Mouse (Mus musculus) hindbrain, embryonic 14.5 days (tissue): ENCODE data around the gene Bid. TPM values are rescaled to one million over a fixed set of nuclear protein-coding genes. Genes with fewer than 3 reads are reported as not detected.
A peak's percentile ranks its signal among the peaks of the same experiment; 100 is the strongest.
"Not testable (repeated sequence)": the region's sequence is repeated elsewhere in the genome, so short reads cannot be mapped to it uniquely, and the experiment has no call there.

Source experiments
- ATAC-seq: fragments of 200-750 bp; cut with Nextera tagmentation; 2 replicates; pipeline ENCODE4 v1.8.0; 2017; ENCODE audit warnings: moderate number of reproducible peaks, mild to moderate bottlenecking, moderate TSS enrichment, moderate library complexity; ENCODE audit not compliant: low FRiP score
- DNase-seq: peaks from one replicate; pipeline ENCODE4 v3.0.0-alpha.2; 2015; ENCODE audit warnings: low spot score
- H3K27ac ChIP-seq: fragments of 300-500 bp; sonication (generic); 2 replicates; pipeline ENCODE4 v1.5.1; 2014; ENCODE audit warnings: mild to moderate bottlenecking, moderate library complexity
- H3K27me3 ChIP-seq: fragments of 300-500 bp; sonication (generic); 2 replicates; pipeline ENCODE4 v1.6.1; 2014; ENCODE audit warnings: mild to moderate bottlenecking, low read length, mixed read lengths; ENCODE audit not compliant: control insufficient read depth, insufficient read depth
- H3K36me3 ChIP-seq: fragments of 300-500 bp; sonication (generic); replicated peaks from 2 replicates; pipeline ENCODE4 v1.6.1; 2014; ENCODE audit not compliant: control insufficient read depth, insufficient read depth
- H3K4me1 ChIP-seq: fragments of 300-500 bp; sonication (generic); replicated peaks from 2 replicates; pipeline ENCODE4 v1.6.1; 2014; ENCODE audit warnings: antibody characterized with exemption, low read length, mixed read lengths; ENCODE audit not compliant: control insufficient read depth, insufficient read depth
- H3K4me2 ChIP-seq: fragments of 300-500 bp; sonication (generic); replicated peaks from 2 replicates; pipeline ENCODE4 v1.6.1; 2014; ENCODE audit warnings: mild to moderate bottlenecking, moderate library complexity
- H3K4me3 ChIP-seq: fragments of 300-500 bp; sonication (generic); replicated peaks from 2 replicates; pipeline ENCODE4 v1.5.1; 2014; ENCODE audit warnings: mild to moderate bottlenecking, low read length
- H3K9ac ChIP-seq: fragments of 300-500 bp; sonication (generic); 2 replicates; pipeline ENCODE4 v1.6.1; 2014
- H3K9me3 ChIP-seq: fragments of 300-500 bp; sonication (generic); 2 replicates; pipeline ENCODE4 v1.6.1; 2016; ENCODE audit warnings: low read length; ENCODE audit not compliant: control insufficient read depth
- WGBS: fragments of 180-500 bp; shearing (Covaris S2); extraction: QIAGEN DNeasy Blood & Tissue Kit; methylation state at CpG from one replicate; pipeline ENCODE4 v1.1.7; 2014; 5-methylcytosine and 5-hydroxymethylcytosine counted together
- polyA plus RNA-seq: library from polyadenylated mRNA; unstranded; fragments of >200 nt; fragmentation: Nextera tagmentation; extraction: Ambion mirVana; gene quantifications from 2 replicates; pipeline ENCODE4 v1.2.1, GENCODE M21; 2014

The Bid gene
- polyA plus RNA-seq, 1 experiment from 2014 or later, result 40.2 TPM

DNA sequence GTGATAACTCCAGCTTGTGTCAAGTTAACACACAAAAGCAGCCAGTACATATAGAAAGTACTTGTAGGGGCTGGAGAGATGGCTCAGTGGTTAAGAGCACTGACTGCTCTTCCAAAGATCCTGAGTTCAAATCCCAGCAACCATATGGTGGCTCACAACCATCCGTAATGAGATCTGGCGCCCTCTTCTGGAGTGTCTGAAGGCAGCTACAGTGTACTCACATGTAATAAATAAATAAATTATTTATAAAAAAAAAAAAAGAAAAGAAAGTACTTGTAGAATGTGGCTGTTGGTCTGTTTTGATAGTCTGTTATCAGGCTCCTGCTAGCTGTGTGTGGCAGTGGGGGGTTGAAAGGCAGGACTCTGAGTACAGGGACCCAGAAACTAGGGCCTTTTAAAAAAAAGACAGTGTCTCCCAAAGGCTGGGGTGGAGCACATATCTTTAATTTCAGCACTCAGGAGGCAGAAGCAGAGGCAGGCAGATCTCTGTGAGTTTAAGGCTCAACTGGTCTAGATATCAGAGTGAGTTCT, 8.2 kb upstream of the Bid start:
- H3K36me3 ChIP-seq, H3K9ac ChIP-seq, H3K4me2 ChIP-seq, H3K27ac ChIP-seq, H3K27me3 ChIP-seq, H3K4me1 ChIP-seq, DNase-seq, ATAC-seq, H3K9me3 ChIP-seq, H3K4me3 ChIP-seq: not testable (repeated sequence)
- WGBS, result 69% methylated on average over 2 of the region's 2 CpGs

DNA sequence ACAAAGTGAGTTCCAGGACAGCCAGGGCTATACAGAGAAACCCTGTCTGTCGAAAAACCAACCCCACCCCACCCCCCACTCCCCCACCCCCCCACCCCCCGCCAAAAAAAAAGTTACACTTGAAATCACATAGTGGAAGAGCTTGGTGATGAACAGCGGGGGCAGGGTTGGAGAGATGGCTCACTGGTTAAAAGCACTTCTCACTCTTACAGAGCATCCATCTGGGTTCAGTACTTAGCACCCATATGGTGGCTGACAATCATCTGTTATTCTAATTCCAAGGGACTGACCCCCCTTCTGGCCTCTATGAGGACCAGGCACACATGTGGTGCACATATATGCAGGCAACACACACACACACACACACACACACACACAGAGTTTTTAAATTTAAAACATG, 1.3 kb upstream of the Bid start:
- no peak overlapping the region for H3K4me3 ChIP-seq
- H3K4me1 ChIP-seq, result peaks cover 10% of the 10 kb centered on the region
- 59% methylated on average over 3 of the region's 3 CpGs for WGBS
- DNase-seq (no peak), ATAC-seq (no peak)
- H3K27ac ChIP-seq, result no peak overlapping the region
- H3K27me3 ChIP-seq, result no peaks in the 10 kb centered on the region
- no peak overlapping the region for H3K4me2 ChIP-seq
- H3K9ac ChIP-seq, result no peak overlapping the region
- H3K9me3 ChIP-seq, result no peaks in the 10 kb centered on the region
- no peaks in the 10 kb centered on the region for H3K36me3 ChIP-seq

DNA sequence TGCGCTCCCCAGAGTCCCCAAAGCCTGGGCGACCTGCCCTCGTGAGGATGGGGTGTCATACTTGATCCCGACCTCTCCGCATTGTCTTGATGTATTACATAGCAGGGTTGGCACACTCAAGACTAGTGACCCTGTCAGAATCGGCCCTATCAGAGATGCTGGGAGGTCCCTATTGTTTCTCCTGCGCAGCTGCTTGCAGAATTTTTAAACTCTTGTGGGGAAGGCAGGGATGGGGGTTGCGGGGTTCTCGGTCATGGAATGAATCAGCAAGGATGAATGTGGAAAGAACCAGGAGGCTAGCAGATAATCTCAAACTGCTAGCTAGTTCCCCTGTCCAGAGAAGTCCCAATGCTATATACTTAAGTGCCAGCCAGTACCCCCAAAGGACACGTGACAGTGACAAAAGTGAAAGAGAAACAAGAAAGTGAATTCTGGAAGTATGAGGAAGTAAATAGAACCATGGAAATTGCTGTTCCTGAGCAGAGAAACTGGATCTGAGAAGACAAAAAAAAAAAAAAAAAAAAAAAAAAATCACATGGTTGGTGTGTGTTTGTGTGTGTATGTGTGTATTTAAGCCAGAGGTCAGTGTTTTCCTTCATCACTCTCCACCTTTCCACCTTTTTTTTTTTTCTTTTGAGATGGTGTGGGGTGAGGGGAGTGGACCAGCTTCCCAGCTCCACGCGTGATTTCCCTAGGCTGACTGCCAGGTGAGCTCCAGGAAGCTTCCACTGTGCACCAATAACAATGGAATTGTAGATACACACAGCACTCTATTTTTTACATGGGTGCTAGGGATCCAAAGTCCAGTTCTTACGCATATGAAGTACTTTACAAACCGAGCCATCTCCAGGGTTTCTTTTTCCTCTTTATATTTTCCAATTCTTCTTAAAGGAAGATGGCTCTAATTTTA, 574 bp upstream of the Bid start:
- H3K4me1 ChIP-seq, result peaks cover 10% of the 10 kb centered on the region
- H3K4me3 ChIP-seq, result peak overlapping the region; percentile 73
- H3K27me3 ChIP-seq, H3K27ac ChIP-seq, H3K9me3 ChIP-seq, DNase-seq, ATAC-seq, H3K36me3 ChIP-seq: not testable (repeated sequence)
- peak overlapping the region; percentile 69 for H3K9ac ChIP-seq
- peak overlapping the region; percentile 88 for H3K4me2 ChIP-seq
- 32% methylated on average over 8 of the region's 14 CpGs for WGBS

GRCm38 (mm10) chr6:120915649-120915975, 1.0 kb downstream of the Bid start:
- Histone ChIP-seq H3K27ac (no peak overlapping the region), H3K4me2 (peak overlapping the region; percentile 88), H3K4me1 (peaks cover 10% of the 10 kb centered on the region), H3K9ac (0 out of 2 replicates have a peak overlapping the region, but pooled peaks have one; percentile 69), H3K27me3 (no peaks in the 10 kb centered on the region), H3K9me3 (no peaks in the 10 kb centered on the region), H3K36me3 (no peaks in the 10 kb centered on the region), H3K4me3 (peak overlapping the region; percentile 73; the same call in 1 of the 2 replicates)
- WGBS, result 37% methylated on average over 2 of the region's 2 CpGs
- ATAC-seq, result no peak
- DNase-seq, result no peak

DNA sequence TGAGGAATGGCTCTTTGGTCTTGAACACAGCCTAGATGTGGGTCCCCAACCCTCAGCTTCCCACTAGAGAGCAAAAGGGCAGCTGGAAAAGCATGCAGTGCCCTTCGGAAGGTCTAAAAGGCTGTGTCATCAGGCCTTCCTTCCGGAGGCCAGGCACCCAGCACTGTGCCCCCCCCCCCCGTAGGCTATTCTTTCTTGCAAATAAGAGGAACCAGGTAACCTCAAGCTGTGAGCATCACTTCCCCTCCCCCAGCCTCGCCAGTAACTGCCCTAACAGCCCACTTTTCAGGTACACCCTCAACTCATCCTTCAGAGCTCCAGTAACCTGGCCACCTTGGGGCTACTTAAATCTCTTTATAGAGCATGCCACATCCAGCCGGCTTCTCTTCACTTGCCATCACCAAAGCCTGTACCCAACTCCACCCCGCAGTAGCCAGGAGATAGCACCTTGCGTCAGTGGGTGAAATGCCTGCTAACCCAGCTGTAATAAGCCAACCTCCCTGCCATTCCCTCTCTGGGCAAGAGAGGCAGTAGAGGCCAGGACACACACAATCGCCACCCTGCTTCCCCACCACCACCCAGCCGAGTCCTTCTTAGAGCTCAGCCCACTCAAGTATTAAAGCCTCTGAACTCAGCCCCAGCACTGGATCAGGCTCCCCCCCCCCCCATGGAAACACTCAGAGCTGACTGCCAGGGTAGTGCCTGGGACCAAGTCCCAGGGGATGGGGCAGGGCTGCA, 1.6 kb downstream of the Bid start:
- H3K36me3 ChIP-seq, result no peaks in the 10 kb centered on the region
- H3K9me3 ChIP-seq, result no peaks in the 10 kb centered on the region
- 54% methylated on average over 9 of the region's 9 CpGs for WGBS
- DNase-seq (no peak), ATAC-seq (no peak)
- peaks cover 10% of the 10 kb centered on the region for H3K4me1 ChIP-seq
- peak overlapping the region; percentile 88 for H3K4me2 ChIP-seq
- H3K27me3 ChIP-seq, result no peaks in the 10 kb centered on the region
- no peak overlapping the region for H3K9ac ChIP-seq
- no peak overlapping the region for H3K27ac ChIP-seq
- peak overlapping the region; percentile 73; the same call in 1 of the 2 replicates for H3K4me3 ChIP-seq

DNA sequence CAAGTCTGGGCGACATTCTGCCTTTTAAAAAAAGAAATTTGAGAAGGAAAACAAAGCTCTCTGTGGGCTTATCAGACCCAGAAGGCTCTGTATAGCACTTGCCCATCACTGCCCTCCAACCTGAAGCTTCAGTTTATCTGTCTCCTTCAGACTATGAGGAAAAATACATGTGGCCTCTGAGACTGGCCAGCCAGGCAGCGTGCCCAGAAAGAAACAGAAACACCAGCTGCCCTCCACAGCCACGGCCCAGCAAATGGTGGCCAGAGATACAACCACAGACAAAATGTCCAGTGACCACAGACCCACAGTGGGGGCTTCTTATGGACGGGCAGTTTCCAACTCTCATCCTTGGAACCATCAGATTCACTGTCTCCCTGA, 2.1 kb downstream of the Bid start:
- Histone ChIP-seq H3K4me2 (no peak overlapping the region), H3K9ac (no peak overlapping the region), H3K4me3 (no peak overlapping the region), H3K9me3 (no peaks in the 10 kb centered on the region), H3K4me1 (peaks cover 10% of the 10 kb centered on the region), H3K36me3 (no peaks in the 10 kb centered on the region), H3K27ac (no peak overlapping the region), H3K27me3 (no peaks in the 10 kb centered on the region)
- WGBS, result 87% methylated on average over 4 of the region's 4 CpGs
- ATAC-seq (no peak), DNase-seq (no peak)

GRCm38 (mm10) chr6:120913783-120914182, 2.9 kb downstream of the Bid start:
- Histone ChIP-seq H3K36me3 (no peaks in the 10 kb centered on the region), H3K9me3 (no peaks in the 10 kb centered on the region), H3K27me3 (no peaks in the 10 kb centered on the region), H3K9ac (no peak overlapping the region), H3K4me1 (peaks cover 10% of the 10 kb centered on the region), H3K27ac (no peak overlapping the region), H3K4me3 (no peak overlapping the region), H3K4me2 (no peak overlapping the region)
- 90% methylated on average over 8 of the region's 8 CpGs for WGBS
- DNase-seq (no peak), ATAC-seq (no peak)

GRCm38 (mm10) chr6:120912931-120913330, 3.7 kb downstream of the Bid start:
- no peak for ATAC-seq

GRCm38 (mm10) chr6:120911213-120912007, 5.2 kb downstream of the Bid start:
- H3K27ac ChIP-seq, result no peak overlapping the region
- peaks cover 10% of the 10 kb centered on the region for H3K4me1 ChIP-seq
- no peak overlapping the region for H3K4me3 ChIP-seq
- 82% methylated on average over 13 of the region's 13 CpGs for WGBS
- no peak overlapping the region for H3K4me2 ChIP-seq
- no peaks in the 10 kb centered on the region for H3K36me3 ChIP-seq
- H3K27me3 ChIP-seq, result no peaks in the 10 kb centered on the region
- DNase-seq, result no peak
- H3K9ac ChIP-seq, result no peak overlapping the region
- no peak for ATAC-seq
- H3K9me3 ChIP-seq, result no peaks in the 10 kb centered on the region

More at GRCm38 (mm10) chr6:120912931-120913330, 3.7 kb downstream of the Bid start:
- no peak overlapping the region for H3K4me3 ChIP-seq
- H3K4me2 ChIP-seq, result no peak overlapping the region
- no peak for DNase-seq
- 69% methylated on average over 2 of the region's 2 CpGs for WGBS
- H3K27ac ChIP-seq, result no peak overlapping the region
- peaks cover 10% of the 10 kb centered on the region for H3K4me1 ChIP-seq
- no peaks in the 10 kb centered on the region for H3K9me3 ChIP-seq
- H3K9ac ChIP-seq, result no peak overlapping the region
- no peaks in the 10 kb centered on the region for H3K36me3 ChIP-seq
- H3K27me3 ChIP-seq, result no peaks in the 10 kb centered on the region
